Mouse (Mus musculus): ENCODE data around the gene Ppp1r14a. TPM values are rescaled to one million over a fixed set of nuclear protein-coding genes. Genes with fewer than 3 reads are reported as not detected.

Ppp1r14a gene
- polyA plus RNA-seq, 1 experiment from 2014 or later = 59.7 TPM

DNA sequence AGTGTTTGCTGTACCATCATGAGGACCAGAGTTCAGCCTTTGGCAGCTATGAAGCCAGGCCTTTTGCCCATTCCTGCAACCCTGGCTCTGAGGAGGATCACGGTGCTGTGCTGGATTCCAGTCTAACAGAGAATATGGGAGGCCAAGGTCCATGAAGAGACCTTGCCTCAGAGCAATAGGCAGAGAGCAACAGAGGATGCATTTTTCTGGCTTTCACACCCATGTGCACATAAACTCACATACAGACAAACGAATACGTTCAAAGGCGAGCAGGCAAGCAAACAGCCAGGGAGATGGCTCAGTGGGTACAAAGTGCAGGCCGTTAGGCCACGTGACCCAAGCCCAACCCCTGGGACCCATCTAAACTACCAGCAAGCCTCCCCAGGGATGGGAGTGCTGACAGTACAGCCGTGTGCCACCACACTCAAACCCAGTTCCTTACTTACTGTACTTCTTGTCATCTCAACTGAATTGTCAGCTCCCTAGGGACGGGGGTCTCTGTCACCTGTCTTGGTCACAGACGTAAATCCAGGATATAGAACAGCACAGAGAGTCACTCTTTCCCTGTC, 49.3 kb downstream of the Ppp1r14a start:
- Histone ChIP-seq H3K27me3 (replicated peaks; ENCODE audit: control insufficient read depth, insufficient read depth, low read length) (no peaks in the 10 kb centered on the region), H3K27ac (ENCODE audit: low read depth) (no peak overlapping the region), H3K4me3 (ENCODE audit: low read depth, low read length) (no peak overlapping the region), H3K4me1 (replicated peaks; ENCODE audit: control insufficient read depth, insufficient read depth, low read length) (no peaks in the 10 kb centered on the region), H3K9me3 (ENCODE audit: control insufficient read depth, low read length) (no peaks in the 10 kb centered on the region), H3K4me2 (ENCODE audit: low read length) (no peak overlapping the region), H3K9ac (ENCODE audit: low read length) (no peak overlapping the region), H3K36me3 (ENCODE audit: control insufficient read depth, insufficient read depth, low read length) (peaks cover 29% of the 10 kb centered on the region)
- 75% methylated on average over 9 of the region's 9 CpGs for WGBS
- DNase-seq (ENCODE audit: low spot score) (no peak), ATAC-seq (replicated peaks; ENCODE audit: low FRiP score, low TSS enrichment, low read depth) (no peak; the same call in 1 of the 2 replicates)

DNA sequence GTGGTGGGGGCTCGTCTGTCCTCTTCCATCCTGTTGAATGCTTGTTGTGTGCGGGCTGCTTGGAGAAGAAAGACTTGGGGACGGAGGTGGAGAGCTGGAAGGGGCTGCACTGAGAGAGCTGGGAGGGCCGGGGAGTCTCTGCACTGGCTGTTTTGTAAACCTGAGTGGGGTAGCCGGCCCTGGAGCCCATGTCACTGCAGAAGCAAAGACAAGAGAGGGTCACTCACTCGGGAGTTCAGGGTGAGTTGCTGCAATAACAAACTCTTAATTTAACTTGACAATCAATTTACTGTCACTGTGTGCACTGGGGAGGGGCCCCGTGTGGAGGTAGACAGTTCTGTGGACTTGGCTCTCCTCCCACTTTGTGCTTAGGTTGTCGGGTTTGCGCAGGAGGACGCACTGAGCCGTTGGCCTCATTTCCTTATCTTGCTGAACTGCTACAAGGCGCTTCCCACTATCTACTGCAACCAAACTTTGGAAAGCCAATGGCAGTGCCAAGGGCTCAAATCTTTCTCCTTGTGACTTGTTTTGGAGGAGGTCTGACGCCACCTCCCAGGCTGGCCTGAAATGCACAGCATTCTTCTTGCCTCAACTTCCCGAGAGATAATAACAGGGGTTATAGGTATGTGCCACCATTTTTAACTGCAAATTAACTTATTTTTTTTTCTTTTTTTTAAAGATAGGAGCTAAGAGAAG, 50.0 kb downstream of the Ppp1r14a start:
- no peak overlapping the region for H3K4me3 ChIP-seq (ENCODE audit: low read depth, low read length)
- H3K9me3 ChIP-seq (ENCODE audit: control insufficient read depth, low read length) = no peaks in the 10 kb centered on the region
- no peak overlapping the region for H3K27ac ChIP-seq (ENCODE audit: low read depth)
- DNase-seq (ENCODE audit: low spot score) (no peak), ATAC-seq (replicated peaks; ENCODE audit: low FRiP score, low TSS enrichment, low read depth) (no peak)
- no peaks in the 10 kb centered on the region for H3K27me3 ChIP-seq (replicated peaks; ENCODE audit: control insufficient read depth, insufficient read depth, low read length)
- H3K4me2 ChIP-seq (ENCODE audit: low read length) = no peak overlapping the region
- H3K9ac ChIP-seq (ENCODE audit: low read length) = no peak overlapping the region
- H3K36me3 ChIP-seq (ENCODE audit: control insufficient read depth, insufficient read depth, low read length) = peaks cover 29% of the 10 kb centered on the region
- 50% methylated on average over 14 of the region's 14 CpGs for WGBS
- no peaks in the 10 kb centered on the region for H3K4me1 ChIP-seq (replicated peaks; ENCODE audit: control insufficient read depth, insufficient read depth, low read length)

DNA sequence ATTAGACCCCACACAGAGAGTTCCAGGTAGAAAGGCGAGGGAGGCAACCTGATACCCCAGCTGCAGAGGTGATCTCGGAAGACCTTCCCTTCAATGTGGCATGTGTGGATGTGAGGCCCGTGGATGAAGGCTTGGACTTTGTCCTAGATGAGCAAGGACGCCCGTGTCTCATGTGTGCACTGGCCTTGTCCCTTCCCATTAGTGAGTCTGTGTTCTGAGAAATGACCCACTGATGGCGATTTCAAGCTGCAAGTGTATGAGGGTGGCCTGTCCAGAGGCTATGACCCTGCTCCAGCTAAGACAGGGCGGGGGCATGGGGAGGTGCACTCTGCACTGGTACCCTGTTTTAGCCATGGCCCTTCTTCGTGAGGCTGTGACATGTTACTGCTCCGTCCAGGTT, 51.1 kb downstream of the Ppp1r14a start:
- no peak for DNase-seq (ENCODE audit: low spot score)
- no peaks in the 10 kb centered on the region for H3K9me3 ChIP-seq (ENCODE audit: control insufficient read depth, low read length)
- peaks cover 35% of the 10 kb centered on the region for H3K36me3 ChIP-seq (ENCODE audit: control insufficient read depth, insufficient read depth, low read length)

DNA sequence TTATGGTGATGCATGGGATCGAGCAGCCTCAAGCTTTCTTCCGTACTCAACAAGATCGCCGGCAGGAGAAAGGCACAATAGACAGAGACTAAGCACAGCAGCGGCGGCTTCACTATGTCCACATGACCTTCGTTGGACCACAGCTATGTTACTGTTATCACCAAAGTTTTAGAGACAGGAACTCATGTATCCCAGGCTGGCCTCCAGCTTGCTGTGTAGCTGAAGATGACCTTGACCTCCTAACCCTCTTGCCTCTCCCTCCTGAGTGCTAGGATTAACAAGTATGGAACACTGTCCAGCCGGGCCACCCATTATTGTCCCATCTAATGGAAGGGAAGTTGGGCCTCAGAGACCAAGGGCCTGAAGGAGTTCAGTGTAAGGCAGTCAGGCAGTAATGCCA, 51.7 kb downstream of the Ppp1r14a start:
- H3K9ac ChIP-seq (ENCODE audit: low read length) = no peak overlapping the region
- H3K27me3 ChIP-seq (replicated peaks; ENCODE audit: control insufficient read depth, insufficient read depth, low read length) = no peaks in the 10 kb centered on the region
- DNase-seq (ENCODE audit: low spot score) (no peak), ATAC-seq (replicated peaks; ENCODE audit: low FRiP score, low TSS enrichment, low read depth) (no peak)
- 91% methylated on average over 8 of the region's 8 CpGs for WGBS
- H3K4me3 ChIP-seq (ENCODE audit: low read depth, low read length) = no peak overlapping the region
- H3K9me3 ChIP-seq (ENCODE audit: control insufficient read depth, low read length) = no peaks in the 10 kb centered on the region
- no peak overlapping the region for H3K27ac ChIP-seq (ENCODE audit: low read depth)
- H3K36me3 ChIP-seq (ENCODE audit: control insufficient read depth, insufficient read depth, low read length) = peaks cover 32% of the 10 kb centered on the region
- no peak overlapping the region for H3K4me2 ChIP-seq (ENCODE audit: low read length)
- H3K4me1 ChIP-seq (replicated peaks; ENCODE audit: control insufficient read depth, insufficient read depth, low read length) = no peaks in the 10 kb centered on the region

More for the DNA sequence above, 51.1 kb downstream of the Ppp1r14a start:
- ATAC-seq (replicated peaks; ENCODE audit: low FRiP score, low TSS enrichment, low read depth) = no peak
- no peaks in the 10 kb centered on the region for H3K4me1 ChIP-seq (replicated peaks; ENCODE audit: control insufficient read depth, insufficient read depth, low read length)
- H3K4me3 ChIP-seq (ENCODE audit: low read depth, low read length) = no peak overlapping the region
- no peak overlapping the region for H3K9ac ChIP-seq (ENCODE audit: low read length)
- no peak overlapping the region for H3K4me2 ChIP-seq (ENCODE audit: low read length)
- WGBS = 83% methylated on average over 9 of the region's 9 CpGs
- H3K27me3 ChIP-seq (replicated peaks; ENCODE audit: control insufficient read depth, insufficient read depth, low read length) = no peaks in the 10 kb centered on the region
- H3K27ac ChIP-seq (ENCODE audit: low read depth) = no peak overlapping the region

DNA sequence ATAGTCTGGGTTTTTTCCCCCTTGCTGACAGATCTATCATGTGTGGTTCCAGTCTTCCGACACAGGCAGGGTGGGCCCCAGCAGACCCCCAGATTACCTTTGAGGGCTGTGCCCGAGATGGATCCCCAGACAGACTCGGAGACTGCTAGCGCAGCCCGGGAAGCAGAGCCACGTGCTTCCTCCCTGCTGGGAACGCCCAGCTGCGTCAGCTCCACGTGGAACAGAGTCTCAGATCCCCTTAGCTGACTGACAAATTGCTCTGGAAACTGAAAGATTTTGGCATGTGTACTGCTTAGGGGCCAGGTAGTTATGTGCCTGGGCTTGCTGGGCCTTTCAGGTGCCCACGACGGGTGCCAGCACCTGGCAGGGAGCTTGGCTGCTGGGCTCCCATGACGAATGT, 52.6 kb downstream of the Ppp1r14a start:
- no peak overlapping the region for H3K4me2 ChIP-seq (ENCODE audit: low read length)
- H3K27me3 ChIP-seq (replicated peaks; ENCODE audit: control insufficient read depth, insufficient read depth, low read length) = no peaks in the 10 kb centered on the region
- no peak overlapping the region for H3K9ac ChIP-seq (ENCODE audit: low read length)
- no peak for ATAC-seq (replicated peaks; ENCODE audit: low FRiP score, low TSS enrichment, low read depth)
- no peak overlapping the region for H3K4me3 ChIP-seq (ENCODE audit: low read depth, low read length)
- no peak for DNase-seq (ENCODE audit: low spot score)
- peaks cover 23% of the 10 kb centered on the region for H3K36me3 ChIP-seq (ENCODE audit: control insufficient read depth, insufficient read depth, low read length)
- 69% methylated on average over 12 of the region's 12 CpGs for WGBS
- H3K9me3 ChIP-seq (ENCODE audit: control insufficient read depth, low read length) = no peaks in the 10 kb centered on the region
- no peaks in the 10 kb centered on the region for H3K4me1 ChIP-seq (replicated peaks; ENCODE audit: control insufficient read depth, insufficient read depth, low read length)
- H3K27ac ChIP-seq (ENCODE audit: low read depth) = no peak overlapping the region

DNA sequence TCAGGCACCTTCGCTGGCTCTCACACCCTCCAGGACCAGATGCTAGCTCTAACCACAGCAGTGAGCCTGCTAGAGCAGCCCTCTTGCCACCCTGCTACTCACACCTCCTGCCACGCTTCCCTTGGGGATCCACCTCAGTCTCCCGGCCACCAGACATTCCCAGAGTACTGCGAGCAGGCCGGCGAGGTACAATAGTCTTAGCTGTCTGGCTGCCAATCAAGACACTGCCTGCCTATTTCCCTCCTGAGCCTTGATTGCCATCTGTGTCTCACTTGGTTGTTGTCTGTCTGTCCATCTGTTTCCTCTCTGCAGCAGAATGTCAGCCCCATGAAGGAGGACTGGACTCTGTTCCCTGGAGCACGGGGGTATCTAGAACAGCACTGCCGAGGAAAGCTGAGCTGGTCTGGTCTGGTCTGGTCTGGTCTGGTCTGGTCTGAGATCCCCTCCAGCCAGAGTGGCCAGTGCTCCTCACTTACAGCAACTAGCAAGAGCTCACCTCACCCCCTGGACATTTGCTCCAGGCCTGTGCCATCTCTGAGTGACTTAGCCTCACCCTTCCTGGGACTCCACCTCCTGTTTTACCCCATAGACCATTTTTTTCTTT, 53.5 kb downstream of the Ppp1r14a start:
- H3K27me3 ChIP-seq (replicated peaks; ENCODE audit: control insufficient read depth, insufficient read depth, low read length) = no peaks in the 10 kb centered on the region
- no peak overlapping the region for H3K9ac ChIP-seq (ENCODE audit: low read length)
- H3K4me3 ChIP-seq (ENCODE audit: low read depth, low read length) = no peak overlapping the region
- peaks cover 18% of the 10 kb centered on the region for H3K36me3 ChIP-seq (ENCODE audit: control insufficient read depth, insufficient read depth, low read length)
- no peaks in the 10 kb centered on the region for H3K4me1 ChIP-seq (replicated peaks; ENCODE audit: control insufficient read depth, insufficient read depth, low read length)
- H3K9me3 ChIP-seq (ENCODE audit: control insufficient read depth, low read length) = no peaks in the 10 kb centered on the region
- DNase-seq (ENCODE audit: low spot score) (no peak), ATAC-seq (replicated peaks; ENCODE audit: low FRiP score, low TSS enrichment, low read depth) (no peak)
- no peak overlapping the region for H3K27ac ChIP-seq (ENCODE audit: low read depth)
- no peak overlapping the region for H3K4me2 ChIP-seq (ENCODE audit: low read length)
- WGBS = 74% methylated on average over 8 of the region's 8 CpGs

Other genes starting within 250 kb of the Ppp1r14a start
- 0.70 and 0.80 TPM in 2 replicates for gene Ryr1, start 164.1 kb upstream of the Ppp1r14a start, polyA plus RNA-seq (2014; fragmentation: Nextera tagmentation; extraction: Ambion mirVana)
- gene Rasgrp4, start 154.5 kb upstream of the Ppp1r14a start, polyA plus RNA-seq (2014; fragmentation: Nextera tagmentation; extraction: Ambion mirVana) = 0.54 and 0.96 TPM in 2 replicates
- 25.9 and 26.1 TPM in 2 replicates for gene Fam98c, start 133.1 kb upstream of the Ppp1r14a start, polyA plus RNA-seq (2014; fragmentation: Nextera tagmentation; extraction: Ambion mirVana)
- 0.58 and 1.0 TPM in 2 replicates for gene Ggn, start 119.1 kb upstream of the Ppp1r14a start, polyA plus RNA-seq (2014; fragmentation: Nextera tagmentation; extraction: Ambion mirVana)
- gene Spred3, start 118.9 kb upstream of the Ppp1r14a start, polyA plus RNA-seq (2014; fragmentation: Nextera tagmentation; extraction: Ambion mirVana) = 3.8 and 4.7 TPM in 2 replicates
- gene Psmd8, start 108.6 kb upstream of the Ppp1r14a start, polyA plus RNA-seq (2014; fragmentation: Nextera tagmentation; extraction: Ambion mirVana) = 277 and 280 TPM in 2 replicates
- gene Catsperg1, start 75.3 kb upstream of the Ppp1r14a start, polyA plus RNA-seq (2014; fragmentation: Nextera tagmentation; extraction: Ambion mirVana) = 0.78 and 1.5 TPM in 2 replicates
- gene Kcnk6, start 56.8 kb upstream of the Ppp1r14a start, polyA plus RNA-seq (2014; fragmentation: Nextera tagmentation; extraction: Ambion mirVana) = 0.65 and 0.86 TPM in 2 replicates
- 94.3 and 97.3 TPM in 2 replicates for gene Yif1b, start 51.0 kb upstream of the Ppp1r14a start, polyA plus RNA-seq (2014; fragmentation: Nextera tagmentation; extraction: Ambion mirVana)
- 76.9 and 111 TPM in 2 replicates for gene 2200002D01Rik, start 40.8 kb upstream of the Ppp1r14a start, polyA plus RNA-seq (2014; fragmentation: Nextera tagmentation; extraction: Ambion mirVana)
- 470 and 522 TPM in 2 replicates for gene Spint2, start 7.4 kb upstream of the Ppp1r14a start, polyA plus RNA-seq (2014; fragmentation: Nextera tagmentation; extraction: Ambion mirVana)
- gene Dpf1, start 14.6 kb downstream of the Ppp1r14a start, polyA plus RNA-seq (2014; fragmentation: Nextera tagmentation; extraction: Ambion mirVana) = 7.4 and 8.8 TPM in 2 replicates
- gene Sipa1l3, start 229.3 kb downstream of the Ppp1r14a start, polyA plus RNA-seq (2014; fragmentation: Nextera tagmentation; extraction: Ambion mirVana) = 17.0 and 22.5 TPM in 2 replicates